Mouse (Mus musculus) heart, embryonic 10.5 days (tissue): ENCODE results near the gene Samd14. TPM values are rescaled to one million over a fixed set of nuclear protein-coding genes. Genes with fewer than 3 reads are reported as not detected.

ENCODE experiments used
- DNase-seq: peaks from one replicate; pipeline ENCODE4 v3.0.0-alpha.2; 2017; ENCODE audit warnings: low spot score
- H3K27ac ChIP-seq: fragments of 300-500 bp; sonication (generic); 2 replicates; pipeline ENCODE4 v1.5.1; 2016; ENCODE audit warnings: mild to moderate bottlenecking
- H3K27me3 ChIP-seq: fragments of 300-500 bp; sonication (generic); 2 replicates; pipeline ENCODE4 v1.6.1; 2016; ENCODE audit warnings: mild to moderate bottlenecking; ENCODE audit not compliant: poor library complexity, insufficient read depth, severe bottlenecking
- H3K36me3 ChIP-seq: fragments of 300-500 bp; sonication (generic); 2 replicates; pipeline ENCODE4 v1.6.1; 2016; ENCODE audit warnings: mild to moderate bottlenecking, moderate library complexity
- H3K4me1 ChIP-seq: fragments of 300-500 bp; sonication (generic); 2 replicates; pipeline ENCODE4 v1.6.1; 2016; ENCODE audit warnings: mild to moderate bottlenecking
- H3K4me3 ChIP-seq: fragments of 300-500 bp; sonication (generic); 2 replicates; pipeline ENCODE4 v1.5.1; 2016; ENCODE audit warnings: mild to moderate bottlenecking, moderate library complexity
- H3K9me3 ChIP-seq: fragments of 300-500 bp; sonication (generic); 2 replicates; pipeline ENCODE4 v1.6.1; 2016; ENCODE audit warnings: mild to moderate bottlenecking, moderate library complexity
- WGBS: fragments of 180-500 bp; shearing (Covaris S2); methylation state at CpG from one replicate; pipeline ENCODE4 v1.1.7; 2016; 5-methylcytosine and 5-hydroxymethylcytosine counted together
- polyA plus RNA-seq: library from polyadenylated mRNA; unstranded; fragments of >200 nt; fragmentation: Nextera tagmentation; extraction: Ambion mirVana; gene quantifications from 2 replicates; pipeline ENCODE4 v1.2.1, GENCODE M21; 2016

Gene Samd14
- polyA plus RNA-seq, 1 experiment from 2014 or later: 18.8 TPM

DNA sequence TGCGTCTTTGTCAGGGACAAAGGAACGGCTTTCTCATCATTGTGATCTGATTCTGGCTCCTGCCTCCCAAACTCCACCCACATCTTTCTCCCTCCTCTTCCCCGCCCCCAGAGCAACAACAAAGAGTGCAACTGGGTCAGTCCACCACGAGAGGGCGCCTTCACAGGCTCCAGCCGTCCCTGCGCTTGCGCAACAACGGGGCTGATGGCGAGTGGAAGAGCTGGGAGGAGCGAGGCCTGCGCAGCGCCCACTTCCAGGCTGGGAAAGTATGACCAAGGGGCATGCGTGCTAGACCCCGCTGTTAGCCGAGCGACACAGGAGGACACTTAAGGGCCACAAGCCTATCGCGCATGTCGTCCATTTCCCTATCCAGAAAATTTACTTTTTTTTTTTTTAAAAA lies 30.7 kb upstream of the Samd14 start:
- no peaks in the 10 kb centered on the region for H3K27me3 ChIP-seq
- H3K36me3 ChIP-seq: no peaks in the 10 kb centered on the region
- DNase-seq: peak; percentile 98
- no peaks in the 10 kb centered on the region for H3K9me3 ChIP-seq
- H3K4me1 ChIP-seq: peaks cover 46% of the 10 kb centered on the region
- WGBS: under 1% methylated on average over 20 of the region's 20 CpGs
- H3K27ac ChIP-seq: peak overlapping the region; percentile 80
- H3K4me3 ChIP-seq: peak overlapping the region; percentile 33

DNA sequence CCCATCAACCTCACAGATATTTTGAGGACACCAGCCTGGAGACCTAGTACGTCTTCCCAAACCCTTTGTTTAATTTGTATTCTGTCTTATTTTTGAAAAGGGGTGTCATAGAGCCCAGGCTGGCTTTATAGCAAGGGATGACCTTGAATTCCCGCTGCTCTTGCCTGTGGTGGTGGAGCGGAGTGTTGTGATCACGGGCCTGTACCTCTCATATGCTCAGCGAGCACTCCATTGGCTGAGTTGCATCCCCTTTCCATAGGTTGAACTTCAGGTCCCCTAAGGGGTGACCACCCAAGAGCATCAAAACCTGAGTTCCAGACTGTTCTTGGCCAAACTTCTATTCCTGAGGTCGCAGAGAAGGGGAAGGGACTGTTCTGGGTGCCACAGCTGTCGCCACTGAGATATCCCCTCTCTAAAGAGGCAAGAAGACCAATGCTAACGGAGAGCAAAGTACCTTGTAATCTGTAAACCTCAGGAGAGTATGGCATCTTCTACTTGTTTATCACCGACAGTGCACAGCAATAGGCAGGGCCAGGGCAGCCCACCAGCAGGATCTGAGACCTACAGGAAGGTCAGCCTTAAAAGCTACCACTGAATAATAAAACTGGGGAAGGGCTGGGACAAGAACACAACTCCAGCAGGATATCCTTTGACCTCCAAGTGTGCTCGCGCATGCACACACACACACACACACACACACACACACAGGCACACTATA lies 30.1 kb upstream of the Samd14 start:
- DNase-seq: peak; percentile 74
- WGBS: 72% methylated on average over 11 of the region's 11 CpGs
- H3K4me3 ChIP-seq: peak overlapping the region; percentile 33
- H3K9me3 ChIP-seq: no peaks in the 10 kb centered on the region
- no peaks in the 10 kb centered on the region for H3K36me3 ChIP-seq
- H3K27me3 ChIP-seq: no peaks in the 10 kb centered on the region
- peak overlapping the region; percentile 80 for H3K27ac ChIP-seq
- peaks cover 45% of the 10 kb centered on the region for H3K4me1 ChIP-seq

- peaks cover 45% of the 10 kb centered on the region for H3K4me1 ChIP-seq
- WGBS: 48% methylated on average over 1 of the region's 1 CpGs
Measured at GRCm38 (mm10) chr11:94985140-94985539, 24.5 kb upstream of the Samd14 start.

GRCm38 (mm10) chr11:94985822-94986221 lies 23.9 kb upstream of the Samd14 start:
- H3K4me1 ChIP-seq: peaks cover 52% of the 10 kb centered on the region
- WGBS: 77% methylated on average over 5 of the region's 5 CpGs
- H3K9me3 ChIP-seq: no peaks in the 10 kb centered on the region
- H3K4me3 ChIP-seq: no peak overlapping the region
- no peaks in the 10 kb centered on the region for H3K36me3 ChIP-seq
- H3K27me3 ChIP-seq: no peaks in the 10 kb centered on the region
- DNase-seq: no peak
- H3K27ac ChIP-seq: no peak overlapping the region

More at GRCm38 (mm10) chr11:94985140-94985539, 24.5 kb upstream of the Samd14 start:
- Histone ChIP-seq H3K4me3 (no peak overlapping the region), H3K27ac (no peak overlapping the region), H3K27me3 (no peaks in the 10 kb centered on the region), H3K9me3 (no peaks in the 10 kb centered on the region), H3K36me3 (no peaks in the 10 kb centered on the region)
- peak; percentile 71 for DNase-seq

GRCm38 (mm10) chr11:94986435-94986834 lies 23.2 kb upstream of the Samd14 start:
- Histone ChIP-seq H3K27me3 (no peaks in the 10 kb centered on the region), H3K36me3 (no peaks in the 10 kb centered on the region), H3K27ac (no peak overlapping the region), H3K4me1 (peaks cover 53% of the 10 kb centered on the region), H3K4me3 (no peak overlapping the region), H3K9me3 (no peaks in the 10 kb centered on the region)
- DNase-seq: peak; percentile 61
- 60% methylated on average over 2 of the region's 2 CpGs for WGBS

GRCm38 (mm10) chr11:94987341-94987740 lies 22.3 kb upstream of the Samd14 start:
- Histone ChIP-seq H3K9me3 (no peaks in the 10 kb centered on the region), H3K36me3 (no peaks in the 10 kb centered on the region), H3K27me3 (no peaks in the 10 kb centered on the region), H3K4me3 (no peak overlapping the region), H3K4me1 (peaks cover 62% of the 10 kb centered on the region), H3K27ac (peak overlapping the region; percentile 96)
- no peak for DNase-seq
- WGBS: 52% methylated on average over 6 of the region's 6 CpGs

DNA sequence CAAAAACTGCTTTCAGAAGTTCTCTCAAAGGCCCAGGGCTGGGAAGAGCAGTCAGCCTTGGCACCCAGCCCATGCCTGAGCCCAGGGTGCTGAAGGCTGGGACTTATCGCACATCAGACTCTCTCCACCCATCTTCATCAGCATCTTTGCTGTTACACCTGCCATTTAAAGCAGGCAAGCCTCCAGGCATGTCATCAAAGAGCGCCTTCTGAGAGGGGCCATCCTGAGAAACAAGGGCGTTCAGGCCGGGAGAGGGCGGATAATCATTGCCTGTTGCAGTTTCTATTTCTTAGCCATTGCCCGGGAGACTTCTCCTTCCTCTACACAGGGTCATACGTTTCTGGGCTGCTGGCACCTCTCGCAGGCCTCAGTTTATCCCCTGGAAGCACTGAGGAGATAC lies 21.8 kb upstream of the Samd14 start:
- no peaks in the 10 kb centered on the region for H3K27me3 ChIP-seq
- peak overlapping the region; percentile 96 for H3K27ac ChIP-seq
- no peaks in the 10 kb centered on the region for H3K36me3 ChIP-seq
- DNase-seq: no peak
- peaks cover 67% of the 10 kb centered on the region for H3K4me1 ChIP-seq
- H3K4me3 ChIP-seq: no peak overlapping the region
- H3K9me3 ChIP-seq: no peaks in the 10 kb centered on the region
- 80% methylated on average over 8 of the region's 8 CpGs for WGBS

GRCm38 (mm10) chr11:94988780-94989561 lies 20.7 kb upstream of the Samd14 start:
- Histone ChIP-seq H3K27ac (peak overlapping the region; percentile 96), H3K27me3 (no peaks in the 10 kb centered on the region), H3K4me1 (peaks cover 78% of the 10 kb centered on the region), H3K4me3 (peak overlapping the region; percentile 94), H3K36me3 (no peaks in the 10 kb centered on the region), H3K9me3 (no peaks in the 10 kb centered on the region)
- 22% methylated on average over 10 of the region's 10 CpGs for WGBS
- DNase-seq: no peak

- DNase-seq: peak; percentile 95
- peak overlapping the region; percentile 96 for H3K27ac ChIP-seq
- H3K9me3 ChIP-seq: no peaks in the 10 kb centered on the region
- peak overlapping the region; percentile 94 for H3K4me3 ChIP-seq
- no peaks in the 10 kb centered on the region for H3K27me3 ChIP-seq
- H3K36me3 ChIP-seq: peaks cover 1% of the 10 kb centered on the region
- peaks cover 84% of the 10 kb centered on the region for H3K4me1 ChIP-seq
- WGBS: 0% methylated on average over 12 of the region's 12 CpGs
Measured at GRCm38 (mm10) chr11:94989562-94990017, 20.1 kb upstream of the Samd14 start.

DNA sequence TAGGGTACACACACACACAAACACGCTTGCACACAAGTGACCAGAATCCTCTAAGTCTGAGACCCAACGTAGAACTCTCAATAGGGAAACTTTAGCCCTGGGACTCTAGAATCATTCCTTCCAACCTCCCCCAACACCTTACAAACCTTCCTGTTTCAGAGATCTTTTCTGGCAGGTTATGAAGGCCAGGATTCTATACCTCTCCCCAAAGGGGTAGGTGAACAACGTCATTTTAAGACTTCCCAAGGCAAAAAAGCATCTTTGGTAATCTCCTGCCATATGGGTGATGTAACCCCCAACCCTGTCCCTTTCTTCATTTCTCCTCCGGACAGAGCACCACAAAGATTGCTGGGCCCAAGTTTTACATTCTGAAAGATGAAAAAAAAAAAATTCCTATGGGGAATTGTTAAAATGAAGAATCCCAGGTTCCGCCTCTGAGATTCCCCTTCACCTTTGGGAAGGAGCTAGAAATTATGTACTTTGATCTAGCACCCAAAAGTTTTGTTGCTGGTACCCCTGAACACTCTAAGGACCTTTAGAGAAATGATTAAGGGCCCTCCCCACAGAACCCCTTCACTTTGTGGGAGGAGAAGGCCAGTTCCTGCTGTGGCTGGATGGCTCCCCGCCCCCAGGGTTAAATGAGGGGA lies 19.5 kb upstream of the Samd14 start:
- no peak for DNase-seq
- Histone ChIP-seq H3K4me3 (peak overlapping the region; percentile 94), H3K36me3 (peaks cover 8% of the 10 kb centered on the region), H3K27ac (peak overlapping the region; percentile 96), H3K9me3 (no peaks in the 10 kb centered on the region), H3K27me3 (no peaks in the 10 kb centered on the region), H3K4me1 (peaks cover 86% of the 10 kb centered on the region)
- WGBS: 50% methylated on average over 6 of the region's 6 CpGs

GRCm38 (mm10) chr11:94990749-94991577 lies 18.7 kb upstream of the Samd14 start, which contains the start of gene Ppp1r9b:
Gene Ppp1r9b, plus strand, starts transcription at chr11:94991035.
- DNase-seq: peak; percentile 96
- Histone ChIP-seq H3K4me3 (peak within 1 kb of the TSS; percentile 94), H3K4me1 (peaks cover 90% of the 10 kb centered on the region), H3K27ac (peak within 1 kb of the TSS; percentile 96), H3K36me3 (peaks cover 14% of the 10 kb centered on the region), H3K27me3 (no peaks in the 10 kb centered on the region), H3K9me3 (no peaks in the 10 kb centered on the region)
- under 1% methylated on average over 67 of the region's 69 CpGs for WGBS
